Mouse (Mus musculus) cerebellum, adult (tissue): ENCODE data around the gene Zfp157.
A peak's percentile ranks its signal among the peaks of the same experiment; 100 is the strongest.
"Not testable (repeated sequence)": the region's sequence is repeated elsewhere in the genome, so short reads cannot be mapped to it uniquely, and the experiment has no call there.

ENCODE experiments used
- ATAC-seq: cut with Nextera tagmentation; 2 replicates; pipeline ENCODE4 v1.9.2; 2017; ENCODE audit warnings: mild to moderate bottlenecking, moderate library complexity, mixed read lengths; ENCODE audit not compliant: insufficient number of reproducible peaks, low FRiP score, low TSS enrichment

Gene Zfp157

GRCm38 (mm10) chr5:138441286-138442194, at the start of gene Zfp157:
Gene Zfp157 (plus strand): TSS chr5:138441468.
- peak; percentile 100 for ATAC-seq

GRCm38 (mm10) chr5:138397795-138398337, 43.4 kb upstream of the Zfp157 start:
- no peak for ATAC-seq

GRCm38 (mm10) chr5:138400431-138400830, 40.8 kb upstream of the Zfp157 start:
- not testable (repeated sequence) for ATAC-seq

- no peak for ATAC-seq
Measured at GRCm38 (mm10) chr5:138458371-138458770, 17.1 kb downstream of the Zfp157 start.

- ATAC-seq, result no peak
Measured at GRCm38 (mm10) chr5:138459107-138459506, 17.8 kb downstream of the Zfp157 start.

GRCm38 (mm10) chr5:138473601-138474000, 32.3 kb downstream of the Zfp157 start:
- no peak for ATAC-seq

GRCm38 (mm10) chr5:138504548-138504947, 63.3 kb downstream of the Zfp157 start:
- not testable (repeated sequence) for ATAC-seq
